Mouse (Mus musculus): ENCODE data around the gene Gadl1.

DNA sequence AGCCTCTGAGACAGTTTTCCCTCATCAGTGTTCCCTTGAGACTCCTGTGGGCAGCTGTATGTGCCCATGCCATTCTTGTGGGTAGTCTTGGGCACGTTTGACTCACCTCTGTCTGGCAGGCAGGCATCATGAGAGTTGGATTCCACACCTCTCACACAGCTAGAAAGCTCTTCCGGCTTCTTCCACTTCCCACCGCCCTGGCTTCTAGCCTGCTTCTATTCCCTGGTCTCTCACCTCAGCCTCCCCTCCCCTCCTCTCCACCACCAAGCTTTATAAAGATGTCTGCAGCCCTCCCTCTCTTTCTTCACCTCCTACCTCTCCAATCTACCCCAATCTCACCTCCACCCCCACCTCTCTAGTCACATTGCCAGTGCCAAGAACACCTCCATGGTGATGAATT, 30.2 kb downstream of the Gadl1 start:
- no peak for TF ChIP-seq RCOR1 (IDR thresholded peaks at IDR 0.05; ENCODE audit: low read depth, low read length)
- TF ChIP-seq CTCF (IDR thresholded peaks at IDR 0.05 in 2 of 3, conservative IDR thresholded peaks at IDR 0.05 in 1 of 3; ENCODE audit: control insufficient read depth in 1 of 3, insufficient read depth in 1 of 3, low read depth in 2 of 3, low read length in 3 of 3, poor library complexity in 1 of 3, severe bottlenecking in 1 of 3): no peak
- no peak for TF ChIP-seq MYC (IDR thresholded peaks at IDR 0.05; ENCODE audit: low read depth, low read length)
- no peak for TF ChIP-seq EP300 (IDR thresholded peaks at IDR 0.05; ENCODE audit: low read depth in 1 of 2, low read length in 2 of 2)
